Mouse (Mus musculus) stomach, embryonic 15.5 days (tissue): ENCODE results near the gene Ttf1. TPM values are rescaled to one million over a fixed set of nuclear protein-coding genes. Genes with fewer than 3 reads are reported as not detected.

Source experiments
- ATAC-seq: fragments of 200-750 bp; cut with Nextera tagmentation; 2 replicates; pipeline ENCODE4 v1.8.0; 2017; ENCODE audit warnings: low read depth, moderate number of reproducible peaks, moderate TSS enrichment; ENCODE audit not compliant: insufficient read depth, low FRiP score
- H3K27ac ChIP-seq: fragments of 300-500 bp; sonication (generic); 2 replicates; pipeline ENCODE4 v1.5.1; 2015; ENCODE audit warnings: mild to moderate bottlenecking, inconsistent platforms
- H3K27me3 ChIP-seq: fragments of 300-500 bp; sonication (generic); replicated peaks from 2 replicates; pipeline ENCODE4 v1.6.1; 2015; ENCODE audit warnings: inconsistent platforms
- H3K36me3 ChIP-seq: fragments of 300-500 bp; sonication (generic); 2 replicates; pipeline ENCODE4 v1.6.1; 2015; ENCODE audit warnings: inconsistent platforms
- H3K4me1 ChIP-seq: fragments of 300-500 bp; sonication (generic); 2 replicates; pipeline ENCODE4 v1.6.1; 2015; ENCODE audit warnings: inconsistent platforms
- H3K4me2 ChIP-seq: fragments of 300-500 bp; sonication (generic); 2 replicates; pipeline ENCODE4 v1.6.1; 2015; ENCODE audit warnings: mild to moderate bottlenecking, inconsistent platforms
- H3K4me3 ChIP-seq: fragments of 300-500 bp; sonication (generic); replicated peaks from 2 replicates; pipeline ENCODE4 v1.5.1; 2015; ENCODE audit warnings: inconsistent platforms
- H3K9ac ChIP-seq: fragments of 300-500 bp; sonication (generic); 2 replicates; pipeline ENCODE4 v1.6.1; 2015; ENCODE audit warnings: inconsistent platforms
- H3K9me3 ChIP-seq: fragments of 300-500 bp; sonication (generic); 2 replicates; pipeline ENCODE4 v1.6.1; 2016; ENCODE audit warnings: inconsistent platforms
- WGBS: fragments of 180-500 bp; shearing (Covaris S2); methylation state at CpG from one replicate; pipeline ENCODE4 v1.1.7; 2015; 5-methylcytosine and 5-hydroxymethylcytosine counted together
- polyA plus RNA-seq: library from polyadenylated mRNA; unstranded; fragments of >200 nt; fragmentation: Nextera tagmentation; extraction: Ambion mirVana; gene quantifications from 2 replicates; pipeline ENCODE4 v1.2.1, GENCODE M21; 2015

Ttf1 gene
- polyA plus RNA-seq: 10.1 and 10.4 TPM in 2 replicates

- ATAC-seq: peak; percentile 94
- Histone ChIP-seq H3K27ac (peak within 1 kb of the TSS; percentile 94), H3K4me3 (peak within 1 kb of the TSS; percentile 70), H3K9me3 (no peaks in the 10 kb centered on the region), H3K9ac (peak within 1 kb of the TSS; percentile 58), H3K27me3 (no peaks in the 10 kb centered on the region), H3K4me2 (peak within 1 kb of the TSS; percentile 65), H3K4me1 (peaks cover 2% of the 10 kb centered on the region), H3K36me3 (no peaks in the 10 kb centered on the region)
- WGBS: under 1% methylated on average over 41 of the region's 41 CpGs
Observed at GRCm38 (mm10) chr2:29060135-29060597, at the start of gene Ttf1. Ttf1 (plus strand) TSS chr2:29060262.

DNA sequence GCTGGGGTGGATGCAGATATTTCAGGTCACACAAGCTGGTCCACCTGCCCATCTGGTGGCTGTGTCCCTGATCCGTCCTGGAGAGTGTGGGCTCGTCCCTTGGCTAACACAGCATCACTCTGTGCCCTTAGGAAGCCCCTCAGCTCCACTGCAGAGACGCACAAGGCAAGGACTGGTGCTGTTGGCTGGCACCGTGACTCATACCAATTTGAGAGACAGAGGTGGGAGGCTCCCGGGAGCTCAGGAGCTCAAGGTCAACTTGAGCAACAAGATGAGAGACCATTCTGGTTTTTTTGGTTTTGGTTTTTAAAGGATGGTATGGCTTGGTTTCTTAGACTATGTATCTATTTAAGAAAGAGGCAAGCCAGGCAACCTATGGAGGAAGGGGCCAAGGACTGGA, 47.5 kb upstream of the Ttf1 start:
- H3K9ac ChIP-seq: no peak overlapping the region
- H3K27me3 ChIP-seq: no peaks in the 10 kb centered on the region
- 73% methylated on average over 5 of the region's 5 CpGs for WGBS
- no peaks in the 10 kb centered on the region for H3K9me3 ChIP-seq
- H3K36me3 ChIP-seq: no peaks in the 10 kb centered on the region
- H3K27ac ChIP-seq: no peak overlapping the region
- 0 out of 2 replicates have a peak, but pooled peaks cover 6% of the 10 kb centered on the region for H3K4me1 ChIP-seq
- H3K4me2 ChIP-seq: no peak overlapping the region
- ATAC-seq: no peak
- no peak overlapping the region for H3K4me3 ChIP-seq

DNA sequence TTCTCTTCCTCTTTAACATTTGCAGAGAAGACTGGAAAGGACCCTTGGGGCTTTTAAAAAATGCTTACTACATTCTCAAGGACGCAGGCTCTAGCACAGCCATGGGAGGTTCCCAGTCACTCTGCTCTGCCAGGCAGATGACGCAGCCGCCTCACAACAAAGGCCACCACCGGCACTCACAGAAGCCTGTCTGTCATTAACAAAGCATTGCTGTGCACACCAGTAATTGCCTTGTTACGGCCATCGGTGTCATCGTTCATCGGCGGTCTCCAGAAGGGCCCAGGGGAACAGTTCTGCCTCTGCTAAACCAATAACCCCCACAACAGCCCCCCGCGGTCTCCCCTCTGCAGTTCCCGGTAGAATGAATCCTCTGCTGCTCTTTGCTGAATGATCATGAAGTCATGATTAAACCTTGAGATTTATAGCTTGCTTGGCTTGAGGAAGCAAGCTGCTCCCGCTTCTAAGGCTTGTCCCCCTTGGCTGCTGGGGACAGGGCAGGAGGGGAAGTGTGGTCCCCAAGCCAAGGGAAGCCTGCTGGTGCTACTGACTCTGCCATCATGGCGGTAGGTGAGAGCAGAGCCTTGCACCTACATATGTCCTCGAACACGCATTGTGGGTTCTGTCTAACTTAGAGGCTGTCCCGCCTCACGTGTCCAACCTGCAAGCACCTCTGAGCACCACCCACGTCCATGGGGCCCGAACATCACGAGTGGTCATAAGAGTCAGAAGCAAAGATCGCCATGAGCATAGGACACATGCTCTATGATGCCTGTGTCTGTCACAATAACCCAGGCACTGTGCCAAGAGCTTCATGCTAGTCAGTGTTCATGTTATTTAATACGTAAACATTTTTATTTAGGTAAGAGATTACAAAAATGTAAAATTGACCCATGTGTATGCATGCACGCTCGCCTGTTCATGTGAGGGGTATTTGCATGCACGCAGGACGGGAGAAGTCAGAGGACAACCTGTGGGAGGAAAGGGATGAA, 43.2 kb upstream of the Ttf1 start:
- Histone ChIP-seq H3K27me3 (no peaks in the 10 kb centered on the region), H3K9me3 (no peaks in the 10 kb centered on the region), H3K27ac (no peak overlapping the region), H3K9ac (no peak overlapping the region), H3K4me2 (no peak overlapping the region), H3K36me3 (no peaks in the 10 kb centered on the region), H3K4me3 (no peak overlapping the region), H3K4me1 (peaks cover 6% of the 10 kb centered on the region; the same call in 1 of the 2 replicates)
- 62% methylated on average over 27 of the region's 27 CpGs for WGBS
- no peak for ATAC-seq

DNA sequence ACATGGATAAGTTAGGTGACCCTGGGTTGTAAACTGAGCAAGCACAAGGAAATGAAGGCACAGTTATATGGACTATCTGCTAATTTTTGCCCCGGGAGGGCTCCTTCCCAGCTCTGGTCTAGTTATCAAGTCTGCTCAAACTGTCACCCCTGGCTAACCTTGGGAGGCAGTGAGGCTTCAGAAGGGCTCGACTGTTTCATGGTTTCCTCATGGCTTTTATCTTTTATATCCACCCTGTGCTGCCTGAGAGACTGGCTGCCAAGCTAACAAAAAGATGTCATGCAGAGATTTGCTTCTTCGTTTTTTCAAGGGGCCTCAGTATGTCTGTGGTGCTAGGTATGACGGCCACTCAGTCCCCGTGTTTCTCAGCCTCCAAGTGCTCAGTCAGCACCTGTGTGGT, 41.4 kb upstream of the Ttf1 start:
- 56% methylated on average over 5 of the region's 5 CpGs for WGBS
- no peak for ATAC-seq
- H3K27ac ChIP-seq: no peak overlapping the region
- H3K4me1 ChIP-seq: peaks cover 6% of the 10 kb centered on the region; the same call in 1 of the 2 replicates
- no peak overlapping the region for H3K9ac ChIP-seq
- no peaks in the 10 kb centered on the region for H3K27me3 ChIP-seq
- H3K36me3 ChIP-seq: no peaks in the 10 kb centered on the region
- no peaks in the 10 kb centered on the region for H3K9me3 ChIP-seq
- H3K4me2 ChIP-seq: no peak overlapping the region
- H3K4me3 ChIP-seq: no peak overlapping the region

DNA sequence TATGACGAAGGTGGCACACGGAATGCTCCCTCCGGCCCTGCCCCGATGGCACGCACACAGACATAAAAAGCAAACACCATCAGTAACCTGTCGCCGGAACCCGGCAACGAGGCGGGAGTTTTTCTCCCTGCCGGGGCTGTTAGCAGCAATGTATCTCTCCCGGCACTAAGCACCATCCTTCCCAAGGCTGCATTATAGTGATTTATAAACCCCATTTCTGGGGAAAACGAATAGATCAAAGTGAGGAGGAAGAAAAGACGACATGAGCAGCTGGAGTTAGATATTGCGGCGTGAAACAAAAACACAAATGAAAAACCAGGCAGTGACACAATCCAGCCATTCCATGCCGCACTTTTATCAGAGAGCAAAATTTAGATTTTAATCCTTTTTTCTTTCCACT, 39.0 kb upstream of the Ttf1 start:
- no peak overlapping the region for H3K4me2 ChIP-seq
- no peaks in the 10 kb centered on the region for H3K9me3 ChIP-seq
- H3K27me3 ChIP-seq: no peaks in the 10 kb centered on the region
- no peaks in the 10 kb centered on the region for H3K36me3 ChIP-seq
- H3K27ac ChIP-seq: no peak overlapping the region
- peaks cover 5% of the 10 kb centered on the region; the same call in 1 of the 2 replicates for H3K4me1 ChIP-seq
- 19% methylated on average over 17 of the region's 17 CpGs for WGBS
- H3K4me3 ChIP-seq: no peak overlapping the region
- H3K9ac ChIP-seq: no peak overlapping the region
- ATAC-seq: no peak

GRCm38 (mm10) chr2:29023001-29023400, 37.1 kb upstream of the Ttf1 start:
- Histone ChIP-seq H3K9ac (no peak overlapping the region), H3K4me2 (no peak overlapping the region), H3K4me1 (no peaks in the 10 kb centered on the region; the same call in 1 of the 2 replicates), H3K4me3 (no peak overlapping the region), H3K36me3 (no peaks in the 10 kb centered on the region), H3K9me3 (no peaks in the 10 kb centered on the region), H3K27me3 (no peaks in the 10 kb centered on the region), H3K27ac (no peak overlapping the region)
- 85% methylated on average over 7 of the region's 7 CpGs for WGBS
- no peak for ATAC-seq

GRCm38 (mm10) chr2:29025284-29025683, 34.8 kb upstream of the Ttf1 start:
- H3K9ac ChIP-seq: no peak overlapping the region
- H3K9me3 ChIP-seq: no peaks in the 10 kb centered on the region
- no peak overlapping the region for H3K27ac ChIP-seq
- no peaks in the 10 kb centered on the region for H3K27me3 ChIP-seq
- H3K4me2 ChIP-seq: no peak overlapping the region
- WGBS: 73% methylated on average over 5 of the region's 5 CpGs
- no peaks in the 10 kb centered on the region for H3K36me3 ChIP-seq
- H3K4me3 ChIP-seq: no peak overlapping the region
- H3K4me1 ChIP-seq: peaks cover 8% of the 10 kb centered on the region; the same call in 1 of the 2 replicates
- no peak for ATAC-seq

- Histone ChIP-seq H3K9me3 (no peaks in the 10 kb centered on the region), H3K27me3 (no peaks in the 10 kb centered on the region), H3K27ac (no peak overlapping the region), H3K4me1 (peaks cover 8% of the 10 kb centered on the region; the same call in 1 of the 2 replicates), H3K4me3 (no peak overlapping the region), H3K36me3 (no peaks in the 10 kb centered on the region), H3K4me2 (no peak overlapping the region), H3K9ac (no peak overlapping the region)
- 0 out of 2 replicates have a peak, but pooled peaks have one; percentile 31 for ATAC-seq
- 34% methylated on average over 20 of the region's 20 CpGs for WGBS
Observed at GRCm38 (mm10) chr2:29030048-29030734, 29.9 kb upstream of the Ttf1 start.

- 85% methylated on average over 4 of the region's 4 CpGs for WGBS
- H3K9me3 ChIP-seq: no peaks in the 10 kb centered on the region
- H3K27me3 ChIP-seq: no peaks in the 10 kb centered on the region
- H3K27ac ChIP-seq: no peak overlapping the region
- no peak for ATAC-seq
- H3K36me3 ChIP-seq: no peaks in the 10 kb centered on the region
- H3K4me1 ChIP-seq: peaks cover 8% of the 10 kb centered on the region; the same call in 1 of the 2 replicates
- H3K4me3 ChIP-seq: no peak overlapping the region
- H3K9ac ChIP-seq: no peak overlapping the region
- H3K4me2 ChIP-seq: no peak overlapping the region
Observed at GRCm38 (mm10) chr2:29031951-29032350, 28.1 kb upstream of the Ttf1 start.

DNA sequence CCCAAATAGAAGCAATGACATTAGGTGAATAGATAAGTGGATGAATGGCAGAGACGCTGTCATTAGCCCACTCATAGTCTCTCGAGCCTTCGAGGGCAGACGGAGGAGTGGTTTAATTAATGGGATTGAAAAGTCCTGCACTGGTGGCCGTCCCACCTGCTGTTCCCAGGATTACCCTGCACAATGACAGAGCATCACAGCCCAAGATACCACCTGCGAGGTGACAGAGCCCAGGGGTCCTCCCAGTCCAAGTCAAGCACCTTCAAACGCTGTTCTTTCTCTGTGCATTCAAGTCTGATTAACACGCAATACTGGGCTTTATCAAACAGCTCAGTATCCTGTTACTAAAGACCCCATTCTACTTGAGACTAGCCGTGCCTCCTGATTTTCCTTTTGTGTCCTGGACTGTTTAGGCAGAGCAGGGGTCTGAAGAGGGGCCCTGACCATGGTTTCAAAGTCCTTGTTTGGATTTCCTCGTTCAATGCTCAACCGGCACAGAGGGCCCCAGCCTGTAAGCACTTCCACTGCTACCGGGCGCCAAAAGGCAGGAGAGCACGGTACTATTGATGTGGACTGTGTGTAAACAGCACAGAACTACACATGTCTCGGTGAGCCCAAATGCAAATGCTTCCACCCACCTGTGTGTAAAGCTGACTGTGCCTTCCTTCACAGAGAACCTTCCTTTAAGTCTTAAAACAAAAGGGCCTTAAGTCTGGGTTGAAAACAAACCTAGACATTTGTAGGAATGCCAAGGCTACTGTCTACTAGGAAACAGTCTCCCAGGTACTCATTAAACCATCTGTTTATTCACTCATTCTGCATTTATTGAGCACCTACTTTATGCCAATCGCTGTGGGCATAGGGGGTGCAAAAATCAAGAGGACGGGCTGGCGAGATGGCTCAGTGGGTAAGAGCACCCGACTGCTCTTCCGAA, 25.3 kb upstream of the Ttf1 start:
- Histone ChIP-seq H3K9ac (no peak overlapping the region), H3K4me3 (no peak overlapping the region), H3K36me3 (no peaks in the 10 kb centered on the region), H3K4me2 (no peak overlapping the region), H3K27me3 (0 out of 2 replicates have a peak, but pooled peaks cover 7% of the 10 kb centered on the region), H3K9me3 (no peaks in the 10 kb centered on the region), H3K4me1 (peaks cover 5% of the 10 kb centered on the region; the same call in 1 of the 2 replicates), H3K27ac (no peak overlapping the region)
- 54% methylated on average over 20 of the region's 20 CpGs for WGBS
- peak; percentile 7; the same call in 1 of the 2 replicates for ATAC-seq

DNA sequence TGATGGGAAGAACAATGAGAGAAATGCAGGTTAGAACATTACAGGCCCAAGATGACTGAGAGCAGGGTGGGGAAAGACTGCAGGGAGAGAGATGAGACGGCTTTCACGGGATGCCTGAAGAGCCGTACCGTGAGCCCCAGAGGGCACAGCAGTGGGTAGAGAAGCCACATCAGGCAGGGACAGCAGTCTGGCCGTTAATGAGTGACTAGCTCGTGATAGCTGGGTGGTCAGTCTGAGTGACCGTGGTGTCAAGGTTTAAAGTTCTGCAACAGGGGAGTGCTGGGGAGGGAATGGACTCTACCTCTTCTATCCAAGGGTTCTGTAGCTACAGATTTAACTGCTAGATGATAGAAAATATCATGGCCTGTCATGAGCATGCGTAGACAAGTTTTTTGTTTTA, 24.4 kb upstream of the Ttf1 start:
- no peak overlapping the region for H3K4me2 ChIP-seq
- H3K4me3 ChIP-seq: no peak overlapping the region
- H3K4me1 ChIP-seq: no peaks in the 10 kb centered on the region
- H3K9me3 ChIP-seq: no peaks in the 10 kb centered on the region
- H3K9ac ChIP-seq: no peak overlapping the region
- 0 out of 2 replicates have a peak, but pooled peaks cover 7% of the 10 kb centered on the region for H3K27me3 ChIP-seq
- H3K27ac ChIP-seq: no peak overlapping the region
- no peaks in the 10 kb centered on the region for H3K36me3 ChIP-seq
- no peak for ATAC-seq
- 60% methylated on average over 8 of the region's 8 CpGs for WGBS
